In genomic region chr2:59385211-59385935, GRCm38 (mm10) we compare ENCODE assay signal across 15 mouse cellular contexts.
"Had no signal": no experiment of that assay in that cellular context is flagged by ENCODE, and none has a peak within 500 bp of the region (broad histone marks: within the 10 kb centered on the region; RNA-seq: fewer than 3 reads in every experiment).

No protein-coding gene starts in this region.

- H3K27ac ChIP-seq: midbrain, embryonic 10.5 days; neural tube, embryonic 13.5 days; stomach, embryonic 15.5 days; stomach, postnatal 0 days had no signal

- H3K4me1 ChIP-seq: stomach, embryonic 15.5 days had no signal

- H3K27me3 ChIP-seq: neural tube, embryonic 13.5 days; stomach, embryonic 15.5 days had no signal

- H3K4me3 ChIP-seq: midbrain, embryonic 10.5 days; myocyte; neural tube, embryonic 13.5 days; stomach, embryonic 15.5 days had no signal

- ATAC-seq: midbrain, embryonic 16.5 days had no signal

- H3K36me3 ChIP-seq: midbrain, embryonic 10.5 days; neural tube, embryonic 13.5 days; stomach, embryonic 15.5 days had no signal

- H3K4me2 ChIP-seq: lung, embryonic 14.5 days; neural tube, embryonic 13.5 days; stomach, embryonic 15.5 days had no signal

- H3K9me3 ChIP-seq: midbrain, embryonic 10.5 days; neural tube, embryonic 13.5 days; stomach, embryonic 15.5 days had no signal

- H3K9ac ChIP-seq: lung, embryonic 14.5 days; neural tube, embryonic 13.5 days; stomach, embryonic 15.5 days had no signal

- DNase-seq: lung, adult 18-20 months; lung, embryonic 14.5 days; lung, postnatal 10 days; lung, postnatal 4 days; midbrain, embryonic 14.5 days; right cerebral cortex, postnatal 14 days; thymus, adult 2 months; thymus, postnatal 25 days; thymus, postnatal 4 days had no signal
